Mouse (Mus musculus): ENCODE data around the gene Mknk2. TPM values are rescaled to one million over a fixed set of nuclear protein-coding genes. Genes with fewer than 3 reads are reported as not detected.

Mknk2 gene
- polyA plus RNA-seq, 1 experiment from 2014 or later = 56.2 TPM

Other genes starting within 250 kb of the Mknk2 start
- 33.4 and 51.7 TPM in 2 replicates for gene Tcf3, start 244.5 kb downstream of the Mknk2 start, polyA plus RNA-seq (2015; fragmentation: Nextera tagmentation; extraction: Ambion mirVana)
- gene Onecut3, start 183.3 kb downstream of the Mknk2 start, polyA plus RNA-seq (2015; fragmentation: Nextera tagmentation; extraction: Ambion mirVana) = 0.63 and 1.0 TPM in 2 replicates
- 1.4 and 1.5 TPM in 2 replicates for gene Atp8b3, start 139.0 kb downstream of the Mknk2 start, polyA plus RNA-seq (2015; fragmentation: Nextera tagmentation; extraction: Ambion mirVana)
- 29.5 TPM in 2 replicates for gene Rexo1, start 116.6 kb downstream of the Mknk2 start, polyA plus RNA-seq (2015; fragmentation: Nextera tagmentation; extraction: Ambion mirVana)
- 6.5 TPM in 2 replicates for gene Klf16, start 100.8 kb downstream of the Mknk2 start, polyA plus RNA-seq (2015; fragmentation: Nextera tagmentation; extraction: Ambion mirVana)
- gene Abhd17a, start 87.8 kb downstream of the Mknk2 start, polyA plus RNA-seq (2015; fragmentation: Nextera tagmentation; extraction: Ambion mirVana) = 148 and 152 TPM in 2 replicates
- gene Scamp4, start 75.2 kb downstream of the Mknk2 start, polyA plus RNA-seq (2015; fragmentation: Nextera tagmentation; extraction: Ambion mirVana) = 68.2 and 79.8 TPM in 2 replicates
- gene Adat3, start 75.2 kb downstream of the Mknk2 start, polyA plus RNA-seq (2015; fragmentation: Nextera tagmentation; extraction: Ambion mirVana) = 5.0 and 7.0 TPM in 2 replicates
- gene Gm49322, start 72.1 kb downstream of the Mknk2 start, polyA plus RNA-seq (2015; fragmentation: Nextera tagmentation; extraction: Ambion mirVana) = 3.0 and 3.2 TPM in 2 replicates
- 106 and 118 TPM in 2 replicates for gene Csnk1g2, start 55.3 kb downstream of the Mknk2 start, polyA plus RNA-seq (2015; fragmentation: Nextera tagmentation; extraction: Ambion mirVana)
- 91.9 and 92.1 TPM in 2 replicates for gene Btbd2, start 21.0 kb downstream of the Mknk2 start, polyA plus RNA-seq (2015; fragmentation: Nextera tagmentation; extraction: Ambion mirVana)
- gene Mob3a, start 23.9 kb upstream of the Mknk2 start, polyA plus RNA-seq (2015; fragmentation: Nextera tagmentation; extraction: Ambion mirVana) = 53.0 and 58.8 TPM in 2 replicates
- 43.3 and 46.8 TPM in 2 replicates for gene Izumo4, start 24.1 kb upstream of the Mknk2 start, polyA plus RNA-seq (2015; fragmentation: Nextera tagmentation; extraction: Ambion mirVana)
- 108 and 115 TPM in 2 replicates for gene Ap3d1, start 64.2 kb upstream of the Mknk2 start, polyA plus RNA-seq (2015; fragmentation: Nextera tagmentation; extraction: Ambion mirVana)
- 19.3 and 20.3 TPM in 2 replicates for gene Dot1l, start 77.1 kb upstream of the Mknk2 start, polyA plus RNA-seq (2015; fragmentation: Nextera tagmentation; extraction: Ambion mirVana)
- gene Sf3a2, start 120.1 kb upstream of the Mknk2 start, polyA plus RNA-seq (2015; fragmentation: Nextera tagmentation; extraction: Ambion mirVana) = 53.3 and 59.8 TPM in 2 replicates
- 135 and 146 TPM in 2 replicates for gene Plekhj1, start 120.5 kb upstream of the Mknk2 start, polyA plus RNA-seq (2015; fragmentation: Nextera tagmentation; extraction: Ambion mirVana)
- not detected in 2 replicates for gene Amh, start 127.1 kb upstream of the Mknk2 start, polyA plus RNA-seq (2015; fragmentation: Nextera tagmentation; extraction: Ambion mirVana)
- 1.2 and 2.5 TPM in 2 replicates for gene Jsrp1, start 135.4 kb upstream of the Mknk2 start, polyA plus RNA-seq (2015; fragmentation: Nextera tagmentation; extraction: Ambion mirVana)
- gene Oaz1, start 148.5 kb upstream of the Mknk2 start, polyA plus RNA-seq (2015; fragmentation: Nextera tagmentation; extraction: Ambion mirVana) = 1,221 and 1,325 TPM in 2 replicates
- 14.6 and 18.6 TPM in 2 replicates for gene Lingo3, start 165.9 kb upstream of the Mknk2 start, polyA plus RNA-seq (2015; fragmentation: Nextera tagmentation; extraction: Ambion mirVana)
- 226 and 240 TPM in 2 replicates for gene Lsm7, start 177.1 kb upstream of the Mknk2 start, polyA plus RNA-seq (2015; fragmentation: Nextera tagmentation; extraction: Ambion mirVana)
- gene Sppl2b, start 177.2 kb upstream of the Mknk2 start, polyA plus RNA-seq (2015; fragmentation: Nextera tagmentation; extraction: Ambion mirVana) = 78.6 and 84.1 TPM in 2 replicates
- gene Tmprss9, start 193.7 kb upstream of the Mknk2 start, polyA plus RNA-seq (2015; fragmentation: Nextera tagmentation; extraction: Ambion mirVana) = 0.09 and 0.35 TPM in 2 replicates
- gene Timm13, start 222.9 kb upstream of the Mknk2 start, polyA plus RNA-seq (2015; fragmentation: Nextera tagmentation; extraction: Ambion mirVana) = 333 and 359 TPM in 2 replicates
- gene Lmnb2, start 240.1 kb upstream of the Mknk2 start, polyA plus RNA-seq (2015; fragmentation: Nextera tagmentation; extraction: Ambion mirVana) = 39.0 and 39.9 TPM in 2 replicates